Comparison of ENCODE assay signal across 35 mouse cellular contexts in the genomic region with DNA sequence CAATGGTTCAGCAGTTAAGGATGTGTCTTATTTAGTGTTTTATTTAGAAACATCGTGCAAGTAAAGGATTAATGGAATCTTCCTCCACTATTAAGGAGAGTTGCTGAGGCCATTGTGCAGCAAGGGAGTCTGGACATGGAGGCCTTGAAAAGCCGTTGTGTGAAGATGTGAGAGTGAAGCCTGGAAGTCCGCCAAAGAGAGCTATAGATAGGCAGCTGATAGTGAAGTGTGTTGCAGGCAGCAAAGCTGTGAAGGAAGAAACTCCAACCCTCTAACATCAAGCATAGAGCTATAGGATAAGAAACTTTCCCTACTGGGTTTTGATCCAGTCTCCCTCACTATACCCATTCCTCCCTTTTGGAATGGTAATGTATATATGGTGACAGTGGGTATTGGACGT.
"Had no signal": no experiment of that assay in that cellular context is flagged by ENCODE, and none has a peak within 500 bp of the region (broad histone marks: within the 10 kb centered on the region; RNA-seq: fewer than 3 reads in every experiment).

No protein-coding gene starts in this region.

- H3K36me3 ChIP-seq: heart, embryonic 10.5 days; heart, embryonic 12.5 days; heart, embryonic 13.5 days; heart, embryonic 15.5 days; hindbrain, embryonic 10.5 days; hindbrain, embryonic 12.5 days; hindbrain, embryonic 13.5 days; hindbrain, embryonic 15.5 days; intestine, embryonic 15.5 days; kidney, embryonic 15.5 days had no signal

- H3K27ac ChIP-seq: heart, embryonic 10.5 days; heart, embryonic 13.5 days; heart, embryonic 15.5 days; hindbrain, embryonic 10.5 days; hindbrain, embryonic 12.5 days; hindbrain, embryonic 13.5 days; hindbrain, embryonic 14.5 days; hindbrain, embryonic 15.5 days; hindbrain, postnatal 0 days; intestine, embryonic 15.5 days; kidney, embryonic 15.5 days; kidney, postnatal 0 days; layer of hippocampus, adult 2 months had no signal

- H3K27me3 ChIP-seq: heart, embryonic 12.5 days; heart, embryonic 13.5 days; heart, embryonic 15.5 days; hindbrain, embryonic 12.5 days; hindbrain, embryonic 13.5 days; hindbrain, embryonic 15.5 days; intestine, embryonic 15.5 days; kidney, embryonic 15.5 days had no signal

- H3K9ac ChIP-seq: heart, embryonic 12.5 days; heart, embryonic 13.5 days; heart, embryonic 15.5 days; hindbrain, embryonic 12.5 days; hindbrain, embryonic 13.5 days; hindbrain, embryonic 14.5 days; hindbrain, embryonic 15.5 days; intestine, embryonic 15.5 days; kidney, embryonic 15.5 days had no signal

- H3K4me2 ChIP-seq: heart, embryonic 11.5 days; heart, embryonic 12.5 days; heart, embryonic 13.5 days; heart, embryonic 15.5 days; hindbrain, embryonic 12.5 days; hindbrain, embryonic 13.5 days; hindbrain, embryonic 14.5 days; hindbrain, embryonic 15.5 days; intestine, embryonic 15.5 days; kidney, embryonic 15.5 days had no signal

- H3K4me1 ChIP-seq: heart, embryonic 10.5 days; heart, embryonic 15.5 days; hindbrain, embryonic 12.5 days; hindbrain, embryonic 13.5 days; hindbrain, embryonic 15.5 days; intestine, embryonic 15.5 days; kidney, embryonic 15.5 days had no signal

- H3K9me3 ChIP-seq: heart, embryonic 10.5 days; heart, embryonic 12.5 days; heart, embryonic 13.5 days; heart, embryonic 15.5 days; hindbrain, embryonic 10.5 days; hindbrain, embryonic 12.5 days; hindbrain, embryonic 13.5 days; hindbrain, embryonic 15.5 days; intestine, embryonic 15.5 days; kidney, embryonic 15.5 days had no signal

- ATAC-seq: hindbrain, embryonic 16.5 days; hindbrain, postnatal 0 days; inflammation-experienced regulatory T-cells, adult 6 months; intestine, embryonic 15.5 days; intestine, embryonic 16.5 days; intestine, postnatal 0 days had no signal

- H3K4me3 ChIP-seq: heart, embryonic 10.5 days; heart, embryonic 12.5 days; heart, embryonic 13.5 days; heart, embryonic 15.5 days; hindbrain, embryonic 10.5 days; hindbrain, embryonic 12.5 days; hindbrain, embryonic 13.5 days; hindbrain, embryonic 15.5 days; intestine, embryonic 15.5 days; kidney, embryonic 15.5 days; layer of hippocampus, adult 2 months had no signal

- DNase-seq: heart, postnatal 10 days; heart, postnatal 14 days; heart, postnatal 36 days; heart, postnatal 4 days; kidney, adult 11 months; kidney, adult 18-20 months; kidney, adult 2 months; kidney, adult 8-10 months; kidney, adult 9 months; kidney, postnatal 10 days; kidney, postnatal 14 days; kidney, postnatal 25 days; kidney, postnatal 36 days; kidney, postnatal 4 days; layer of hippocampus, adult 9-11 months; layer of hippocampus, postnatal 36 days had no signal
